Mouse (Mus musculus) forebrain, embryonic 12.5 days (tissue): Measurements from ENCODE around the gene Lrrc58. TPM values are rescaled to one million over a fixed set of nuclear protein-coding genes. Genes with fewer than 3 reads are reported as not detected.

Source experiments
- ATAC-seq: fragments of 200-750 bp; cut with Nextera tagmentation; 2 replicates; pipeline ENCODE4 v1.8.0; 2017; ENCODE audit warnings: moderate TSS enrichment; ENCODE audit not compliant: low FRiP score
- H3K27ac ChIP-seq: fragments of 300-500 bp; sonication (generic); 2 replicates; pipeline ENCODE4 v1.5.1; 2016; ENCODE audit warnings: mild to moderate bottlenecking
- H3K27me3 ChIP-seq: fragments of 300-500 bp; sonication (generic); 2 replicates; pipeline ENCODE4 v1.6.1; 2016; ENCODE audit warnings: mild to moderate bottlenecking
- H3K36me3 ChIP-seq: fragments of 300-500 bp; sonication (generic); replicated peaks from 2 replicates; pipeline ENCODE4 v1.6.1; 2016; ENCODE audit warnings: mild to moderate bottlenecking
- H3K4me1 ChIP-seq: fragments of 300-500 bp; sonication (generic); 2 replicates; pipeline ENCODE4 v1.6.1; 2016
- H3K4me2 ChIP-seq: fragments of 300-500 bp; sonication (generic); 2 replicates; pipeline ENCODE4 v1.6.1; 2016; ENCODE audit warnings: mild to moderate bottlenecking, moderate library complexity
- H3K4me3 ChIP-seq: fragments of 300-500 bp; sonication (generic); replicated peaks from 2 replicates; pipeline ENCODE4 v1.5.1; 2016; ENCODE audit warnings: mild to moderate bottlenecking
- H3K9ac ChIP-seq: fragments of 300-500 bp; sonication (generic); 2 replicates; pipeline ENCODE4 v1.6.1; 2016; ENCODE audit warnings: mild to moderate bottlenecking
- H3K9me3 ChIP-seq: fragments of 300-500 bp; sonication (generic); 2 replicates; pipeline ENCODE4 v1.6.1; 2016
- WGBS: fragments of 180-500 bp; shearing (Covaris S2); methylation state at CpG from one replicate; pipeline ENCODE4 v1.1.7; 2016; 5-methylcytosine and 5-hydroxymethylcytosine counted together
- polyA plus RNA-seq: library from polyadenylated mRNA; unstranded; fragments of >200 nt; fragmentation: Nextera tagmentation; extraction: Ambion mirVana; gene quantifications from 2 replicates; pipeline ENCODE4 v1.2.1, GENCODE M21; 2016

Lrrc58 gene
- polyA plus RNA-seq = 65.8 and 70.1 TPM in 2 replicates

DNA sequence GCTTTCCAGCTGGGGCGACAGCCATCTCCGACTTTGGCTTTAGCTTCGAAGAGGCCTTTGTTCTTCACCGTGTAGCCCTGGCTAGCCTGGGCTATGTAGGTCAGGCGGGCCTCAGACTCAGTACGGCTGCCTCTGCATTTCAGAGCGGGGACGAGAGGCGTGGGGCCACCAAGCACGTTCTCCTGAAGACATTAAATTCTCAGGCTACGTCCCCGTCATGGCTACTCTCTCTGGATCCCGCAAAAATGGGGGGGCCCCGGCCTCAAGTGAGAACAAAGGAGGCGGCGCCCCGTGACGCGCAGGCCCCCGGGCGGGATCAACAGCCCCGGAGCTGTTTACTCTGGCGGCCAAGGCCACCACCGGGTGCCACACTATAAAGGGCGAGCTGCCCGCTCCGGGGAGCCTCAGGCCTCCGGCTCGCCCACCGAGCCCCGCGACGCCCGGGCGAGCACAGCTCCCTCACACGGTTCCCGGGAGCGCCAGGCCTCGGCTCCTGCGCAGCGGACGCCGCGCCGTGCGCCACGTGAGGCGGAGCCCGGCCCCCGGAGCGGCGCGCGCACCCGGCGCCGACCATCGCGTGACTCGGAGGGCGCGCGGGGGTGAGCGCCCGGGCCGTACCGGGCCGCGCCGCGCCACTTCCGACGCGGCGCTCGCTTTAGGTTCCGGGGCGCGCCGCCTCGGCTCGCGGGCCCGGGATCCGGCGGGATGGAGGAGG, at the start of gene Lrrc58:
TSS of gene Lrrc58 (plus strand) at position 599 of the 715 bp plus-strand sequence.
- peak within 1 kb of the TSS; percentile 99 for H3K27ac ChIP-seq
- peak within 1 kb of the TSS; percentile 85 for H3K4me3 ChIP-seq
- H3K4me2 ChIP-seq = peak within 1 kb of the TSS; percentile 61
- no peaks in the 10 kb centered on the region for H3K36me3 ChIP-seq
- under 1% methylated on average over 78 of the region's 86 CpGs for WGBS
- no peaks in the 10 kb centered on the region for H3K27me3 ChIP-seq
- peaks cover 19% of the 10 kb centered on the region for H3K4me1 ChIP-seq
- H3K9me3 ChIP-seq = no peaks in the 10 kb centered on the region
- ATAC-seq = peak; percentile 94
- peak within 1 kb of the TSS; percentile 98 for H3K9ac ChIP-seq

DNA sequence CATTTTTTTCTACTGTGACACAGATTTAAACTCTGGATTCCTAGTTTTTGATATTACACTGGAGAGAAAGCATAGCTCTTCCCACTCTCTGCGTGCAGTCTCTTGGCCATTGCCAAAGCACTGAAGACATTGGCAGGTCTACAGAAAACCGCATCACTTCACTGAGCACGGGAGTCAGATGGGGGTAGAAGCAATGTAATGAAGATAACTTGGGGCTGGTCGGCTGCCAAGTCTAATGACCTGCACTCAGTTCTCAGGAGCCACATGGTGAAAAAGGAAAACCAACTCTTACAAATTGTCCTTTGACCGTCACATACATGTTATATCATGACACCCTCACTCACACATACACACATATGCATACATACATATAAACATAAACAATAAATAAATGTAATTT, 44.2 kb upstream of the Lrrc58 start:
- Histone ChIP-seq H3K4me3 (no peak overlapping the region), H3K27ac (no peak overlapping the region), H3K9me3 (no peaks in the 10 kb centered on the region), H3K9ac (no peak overlapping the region), H3K4me2 (no peak overlapping the region), H3K36me3 (peaks cover 80% of the 10 kb centered on the region), H3K27me3 (no peaks in the 10 kb centered on the region), H3K4me1 (no peaks in the 10 kb centered on the region)
- WGBS = 90% methylated on average over 5 of the region's 5 CpGs
- no peak for ATAC-seq

DNA sequence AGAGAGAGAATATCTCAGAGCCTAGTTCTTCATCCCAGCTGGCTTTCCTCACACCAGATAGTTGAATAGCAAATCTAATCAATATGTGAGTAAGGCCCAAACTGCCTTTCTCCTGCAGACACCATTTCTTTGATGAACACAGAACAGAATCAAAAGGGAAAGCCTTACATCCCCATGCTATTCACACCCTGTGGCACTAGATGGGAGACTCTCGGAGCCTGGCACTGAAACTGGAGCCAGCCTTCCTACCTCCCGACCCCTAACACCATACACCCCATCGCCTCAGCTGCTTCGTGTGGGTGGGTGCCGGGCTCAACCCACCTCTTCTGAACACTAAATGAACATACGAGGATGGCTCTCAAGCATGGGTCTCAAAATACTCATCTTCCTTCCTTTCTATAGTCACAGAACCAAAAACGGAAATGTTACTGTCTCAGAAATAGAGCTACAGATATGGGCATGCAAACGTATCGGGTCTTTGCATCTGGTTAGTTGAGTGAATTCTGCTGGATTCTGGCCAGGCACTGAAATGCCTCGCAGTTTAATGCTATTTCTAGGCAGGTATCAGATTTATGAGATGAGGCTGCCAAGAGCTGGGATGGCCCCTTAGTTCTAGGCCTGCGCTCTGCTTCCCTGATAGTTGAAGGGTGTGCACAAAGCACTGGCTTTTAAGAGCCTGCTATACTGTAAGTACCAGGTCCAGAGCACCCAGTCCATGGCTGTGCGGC, 43.2 kb upstream of the Lrrc58 start:
- no peaks in the 10 kb centered on the region for H3K27me3 ChIP-seq
- H3K9ac ChIP-seq = no peak overlapping the region
- ATAC-seq = no peak
- 95% methylated on average over 12 of the region's 12 CpGs for WGBS
- no peaks in the 10 kb centered on the region for H3K9me3 ChIP-seq
- H3K4me1 ChIP-seq = no peaks in the 10 kb centered on the region
- peaks cover 81% of the 10 kb centered on the region for H3K36me3 ChIP-seq
- H3K4me2 ChIP-seq = no peak overlapping the region
- no peak overlapping the region for H3K27ac ChIP-seq
- no peak overlapping the region for H3K4me3 ChIP-seq

DNA sequence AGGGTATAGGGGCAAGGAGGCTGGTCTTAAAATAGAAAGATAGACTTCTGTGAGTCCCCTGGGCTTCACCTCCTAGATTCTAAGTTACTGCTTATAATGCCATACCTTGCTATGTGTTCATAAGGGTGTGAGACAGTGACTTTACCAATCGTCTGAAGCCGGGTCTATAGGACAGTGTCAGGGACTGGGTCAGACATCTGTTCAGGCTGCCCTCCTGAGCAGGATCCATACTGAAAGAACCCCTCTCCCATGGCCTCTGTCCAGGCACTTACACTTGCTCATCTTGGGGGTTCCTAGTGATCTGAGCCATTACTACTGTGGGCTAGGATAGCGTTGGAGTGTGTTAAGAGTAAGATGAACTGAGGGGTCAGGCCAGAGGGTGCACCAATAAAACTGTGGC, 41.9 kb upstream of the Lrrc58 start:
- H3K27ac ChIP-seq = no peak overlapping the region
- H3K36me3 ChIP-seq = peaks cover 78% of the 10 kb centered on the region

DNA sequence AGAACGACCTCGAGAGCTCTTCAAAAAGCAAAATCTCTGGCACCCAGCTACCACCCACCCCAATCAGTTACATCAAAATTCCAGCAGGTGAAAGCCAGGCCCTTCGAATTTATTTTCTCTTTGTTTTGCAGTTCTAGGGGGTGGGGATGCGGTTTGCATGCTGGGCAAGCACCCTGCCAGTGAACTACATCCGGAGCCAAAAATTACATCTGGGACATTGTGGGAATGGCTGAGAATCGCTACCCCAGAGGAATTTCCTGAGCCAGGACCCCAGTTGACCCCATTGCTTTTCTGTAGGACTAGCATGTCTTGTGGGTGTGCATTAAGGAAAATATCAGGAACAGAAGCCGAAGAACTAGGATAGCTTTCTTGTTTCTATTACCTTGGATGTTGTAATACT, 37.1 kb upstream of the Lrrc58 start:
- H3K36me3 ChIP-seq = peaks cover 61% of the 10 kb centered on the region

More for the DNA sequence above, 41.9 kb upstream of the Lrrc58 start:
- H3K4me2 ChIP-seq = no peak overlapping the region
- ATAC-seq = no peak
- H3K9ac ChIP-seq = no peak overlapping the region
- no peaks in the 10 kb centered on the region for H3K9me3 ChIP-seq
- no peak overlapping the region for H3K4me3 ChIP-seq
- no peaks in the 10 kb centered on the region for H3K27me3 ChIP-seq
- H3K4me1 ChIP-seq = no peaks in the 10 kb centered on the region
- WGBS = 93% methylated on average over 3 of the region's 3 CpGs

DNA sequence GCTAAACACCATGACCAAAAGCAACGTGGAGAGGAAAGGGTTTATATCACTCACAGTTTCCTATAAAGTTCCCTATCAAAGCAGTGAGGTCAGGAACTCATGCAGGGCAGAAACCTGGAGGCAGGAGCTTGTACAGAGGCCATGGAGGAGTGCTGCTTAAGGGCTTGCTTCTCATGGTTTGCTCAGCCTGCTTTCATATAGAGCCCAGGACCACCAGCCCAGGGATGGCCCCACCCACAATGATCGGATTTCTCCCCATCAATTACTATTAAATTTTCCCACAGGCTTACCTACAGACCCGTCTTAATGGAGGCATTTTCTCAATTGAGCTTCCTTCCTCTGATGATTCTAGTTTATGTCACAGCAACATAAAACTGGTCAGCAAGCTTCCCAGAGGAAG, 30.6 kb upstream of the Lrrc58 start:
- Histone ChIP-seq H3K27me3 (no peaks in the 10 kb centered on the region), H3K27ac (no peak overlapping the region), H3K4me2 (no peak overlapping the region), H3K4me3 (no peak overlapping the region), H3K9me3 (no peaks in the 10 kb centered on the region), H3K4me1 (no peaks in the 10 kb centered on the region), H3K36me3 (peaks cover 20% of the 10 kb centered on the region), H3K9ac (no peak overlapping the region)
- 82% methylated on average over 3 of the region's 3 CpGs for WGBS
- ATAC-seq = no peak

More for the DNA sequence above, 37.1 kb upstream of the Lrrc58 start:
- no peak for ATAC-seq
- Histone ChIP-seq H3K4me1 (no peaks in the 10 kb centered on the region), H3K9ac (no peak overlapping the region), H3K9me3 (no peaks in the 10 kb centered on the region), H3K27ac (no peak overlapping the region), H3K27me3 (no peaks in the 10 kb centered on the region), H3K4me2 (no peak overlapping the region), H3K4me3 (no peak overlapping the region)
- WGBS = 87% methylated on average over 7 of the region's 7 CpGs

DNA sequence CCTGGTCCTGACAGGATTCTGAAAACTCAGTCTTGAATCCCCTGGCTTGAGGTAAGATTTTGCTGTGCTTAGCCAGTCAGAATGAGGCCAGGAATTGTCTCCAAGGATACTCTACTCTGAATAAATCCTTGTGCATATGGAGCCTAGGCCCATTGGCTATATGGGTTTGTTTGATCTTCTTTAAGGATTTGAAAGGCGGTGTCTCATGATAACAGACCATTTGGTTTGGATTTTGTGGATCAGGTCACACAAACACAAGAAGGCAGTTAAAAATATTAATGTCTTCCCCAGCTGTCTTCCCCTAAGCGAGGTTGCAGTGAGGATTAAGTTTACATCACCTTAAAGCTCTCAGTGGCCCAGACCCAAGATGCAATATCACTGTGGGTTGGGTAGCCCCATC, 25.8 kb upstream of the Lrrc58 start:
- H3K36me3 ChIP-seq = no peaks in the 10 kb centered on the region
- 87% methylated on average over 2 of the region's 2 CpGs for WGBS
- no peak overlapping the region for H3K4me3 ChIP-seq
- no peak overlapping the region for H3K9ac ChIP-seq
- no peaks in the 10 kb centered on the region for H3K9me3 ChIP-seq
- ATAC-seq = no peak
- H3K4me1 ChIP-seq = no peaks in the 10 kb centered on the region
- H3K4me2 ChIP-seq = no peak overlapping the region
- H3K27ac ChIP-seq = no peak overlapping the region
- no peaks in the 10 kb centered on the region for H3K27me3 ChIP-seq

DNA sequence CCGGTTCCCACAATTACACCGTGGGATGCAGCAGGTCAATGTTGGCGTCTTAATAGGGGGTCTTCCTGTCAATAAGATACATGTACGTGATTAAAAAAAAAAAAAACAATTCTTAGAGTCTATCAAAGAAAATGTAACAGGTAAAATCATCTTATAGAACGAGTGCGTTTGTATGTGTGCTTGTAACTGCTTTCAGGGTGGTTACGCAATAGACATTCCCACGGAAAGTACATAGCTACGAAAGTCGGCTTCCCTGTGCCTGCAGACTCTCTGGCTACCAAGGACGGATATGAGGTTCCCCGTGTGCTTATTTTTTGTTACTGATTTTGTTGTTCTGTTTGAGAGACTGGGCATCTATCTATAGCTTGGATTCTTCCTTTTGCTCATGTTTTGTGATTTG, 24.4 kb upstream of the Lrrc58 start:
- Histone ChIP-seq H3K4me3 (no peak overlapping the region), H3K9me3 (no peaks in the 10 kb centered on the region), H3K27me3 (no peaks in the 10 kb centered on the region), H3K9ac (no peak overlapping the region), H3K4me1 (no peaks in the 10 kb centered on the region), H3K36me3 (no peaks in the 10 kb centered on the region), H3K4me2 (no peak overlapping the region), H3K27ac (no peak overlapping the region)
- 93% methylated on average over 12 of the region's 12 CpGs for WGBS
- ATAC-seq = no peak

DNA sequence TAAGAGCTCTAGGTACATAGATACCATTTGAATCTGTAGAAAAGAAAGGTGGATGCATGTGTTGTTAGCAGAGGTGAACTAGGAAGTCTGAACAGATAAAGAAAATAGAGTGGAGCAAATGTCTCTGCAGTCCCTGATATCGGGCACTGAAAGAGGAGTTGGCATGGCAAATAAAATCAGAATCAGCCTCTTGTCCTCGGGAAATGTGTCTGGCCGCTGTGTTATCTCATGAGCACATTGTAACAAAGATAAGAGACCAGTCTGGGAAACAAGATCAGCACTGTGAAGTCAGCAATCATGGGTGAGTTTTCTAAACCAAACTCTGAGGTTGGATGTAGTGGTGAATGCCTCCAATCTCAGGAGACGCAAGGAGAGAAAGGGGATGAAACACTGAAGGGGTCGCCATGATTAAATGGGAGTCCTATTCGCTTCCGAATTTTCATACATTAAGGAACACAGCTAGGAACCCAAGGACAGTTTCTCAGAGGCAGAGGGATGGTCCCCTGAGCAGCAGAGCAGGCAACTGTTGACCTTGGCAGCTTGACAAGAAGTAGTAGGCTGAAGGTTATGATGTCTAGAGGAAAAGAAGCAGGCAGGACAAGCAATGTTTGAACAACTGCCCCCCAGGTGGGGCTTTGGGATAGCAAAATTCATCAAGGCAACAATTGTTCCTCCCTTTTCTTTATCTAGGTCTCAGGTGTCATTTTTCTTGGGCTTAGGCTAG, 22.8 kb upstream of the Lrrc58 start:
- H3K27ac ChIP-seq = no peak overlapping the region
- WGBS = 89% methylated on average over 7 of the region's 7 CpGs
- H3K4me3 ChIP-seq = no peak overlapping the region
- ATAC-seq = no peak
- H3K4me2 ChIP-seq = no peak overlapping the region
- no peaks in the 10 kb centered on the region for H3K4me1 ChIP-seq
- H3K27me3 ChIP-seq = no peaks in the 10 kb centered on the region
- H3K9ac ChIP-seq = no peak overlapping the region
- H3K36me3 ChIP-seq = no peaks in the 10 kb centered on the region
- no peaks in the 10 kb centered on the region for H3K9me3 ChIP-seq

DNA sequence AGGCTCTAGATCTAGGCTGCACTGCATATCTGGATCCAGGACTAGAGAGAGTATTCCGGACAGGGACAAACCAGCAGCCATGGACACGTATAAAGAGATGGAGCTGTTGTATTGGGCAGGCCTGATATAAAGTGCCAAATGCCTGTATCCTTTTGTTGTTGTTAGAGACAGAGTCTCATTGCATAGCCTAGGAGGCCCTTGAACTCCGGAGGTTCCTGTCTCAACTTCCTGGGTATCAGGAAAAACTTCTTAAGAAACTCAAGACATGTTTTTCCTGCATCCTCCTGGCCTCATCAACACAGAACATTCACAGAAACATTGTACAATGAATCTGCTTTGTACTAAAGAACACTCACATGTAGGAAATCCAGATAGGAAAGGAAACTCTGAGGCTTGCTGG, 21.1 kb upstream of the Lrrc58 start:
- Histone ChIP-seq H3K9me3 (no peaks in the 10 kb centered on the region), H3K4me2 (no peak overlapping the region), H3K9ac (no peak overlapping the region), H3K27ac (no peak overlapping the region), H3K4me3 (no peak overlapping the region), H3K36me3 (no peaks in the 10 kb centered on the region), H3K27me3 (no peaks in the 10 kb centered on the region), H3K4me1 (no peaks in the 10 kb centered on the region)
- 89% methylated on average over 3 of the region's 3 CpGs for WGBS
- no peak for ATAC-seq

DNA sequence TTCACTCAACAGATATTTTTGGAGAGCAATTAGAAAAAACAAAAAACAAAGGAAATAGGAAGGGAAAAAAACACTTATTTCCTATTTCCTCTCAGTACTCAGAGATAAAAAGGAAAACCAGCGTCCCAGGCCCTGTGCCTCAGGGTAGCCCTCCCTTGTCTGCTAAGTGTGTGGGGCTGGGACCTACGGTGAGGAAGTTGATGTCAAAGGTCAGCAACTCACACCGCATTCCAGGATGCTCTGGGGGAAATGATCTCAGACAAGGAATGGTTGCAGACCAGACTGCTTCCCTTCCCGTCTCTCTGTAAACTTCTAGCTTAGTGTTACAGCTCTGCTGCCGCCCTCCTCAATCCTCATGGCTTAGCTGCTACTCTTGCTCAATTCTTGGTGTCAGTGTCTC, 16.8 kb upstream of the Lrrc58 start:
- ATAC-seq = no peak
- no peak overlapping the region for H3K4me3 ChIP-seq
- no peaks in the 10 kb centered on the region for H3K36me3 ChIP-seq
- WGBS = 66% methylated on average over 5 of the region's 5 CpGs
- no peaks in the 10 kb centered on the region for H3K9me3 ChIP-seq
- no peak overlapping the region for H3K27ac ChIP-seq
- no peaks in the 10 kb centered on the region for H3K27me3 ChIP-seq
- H3K9ac ChIP-seq = no peak overlapping the region
- no peak overlapping the region for H3K4me2 ChIP-seq
- no peaks in the 10 kb centered on the region for H3K4me1 ChIP-seq

DNA sequence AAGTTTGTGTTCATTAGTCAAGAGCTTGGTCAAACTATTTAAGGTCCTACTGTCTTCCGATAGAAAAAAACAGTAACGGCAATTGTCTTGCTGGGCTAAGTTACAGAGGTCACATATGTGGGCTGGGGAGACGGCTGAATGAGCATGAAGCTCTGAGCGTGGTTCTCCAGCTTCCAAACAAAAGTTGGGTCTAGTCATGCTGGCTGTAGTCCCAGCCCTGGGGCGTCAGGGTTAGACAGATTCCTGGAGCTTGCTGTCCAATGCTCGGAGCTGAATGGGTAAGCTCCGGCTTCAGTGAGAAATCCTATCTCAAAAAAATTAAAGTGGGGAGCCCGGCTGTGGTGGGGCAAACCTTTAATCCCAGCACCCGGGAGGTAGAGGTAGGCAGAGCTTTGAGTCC, 14.9 kb upstream of the Lrrc58 start:
- WGBS = 81% methylated on average over 9 of the region's 9 CpGs
- no peak overlapping the region for H3K9ac ChIP-seq
- no peaks in the 10 kb centered on the region for H3K9me3 ChIP-seq
- no peaks in the 10 kb centered on the region for H3K36me3 ChIP-seq
- no peak overlapping the region for H3K4me3 ChIP-seq
- ATAC-seq = no peak
- H3K27me3 ChIP-seq = no peaks in the 10 kb centered on the region
- no peak overlapping the region for H3K4me2 ChIP-seq
- H3K4me1 ChIP-seq = no peaks in the 10 kb centered on the region
- no peak overlapping the region for H3K27ac ChIP-seq
